Mouse (Mus musculus) left cerebral cortex, adult 2 months (tissue): Measurements from ENCODE around the gene 2210016L21Rik. TPM values are rescaled to one million over a fixed set of nuclear protein-coding genes. Genes with fewer than 3 reads are reported as not detected.
"Not testable (repeated sequence)": the region's sequence is repeated elsewhere in the genome, so short reads cannot be mapped to it uniquely, and the experiment has no call there.

Source experiments
- DNase-seq, 2 experiments: peaks; one replicate each; pipeline ENCODE4 v3.0.0; 2021 to 2022; ENCODE audit warnings: low spot score in 2 of 2, mixed read lengths in 1 of 2; ENCODE audit errors: extremely low spot score in 1 of 2
- H3K27ac ChIP-seq: fragments of 200-600 bp; 2 replicates; pipeline ENCODE4 v1.8.1; 2022
- H3K4me3 ChIP-seq: fragments of 200-600 bp; 2 replicates; pipeline ENCODE4 v1.8.1; 2022
- CTCF ChIP-seq: fragments of 200-600 bp; IDR thresholded peaks from 2 replicates; pipeline ENCODE4 v1.8.1; 2022; ENCODE audit warnings: antibody characterized with exemption, mild to moderate bottlenecking, moderate library complexity
- intact Hi-C: fragments of 180-260 bp; cut with DNase I; formaldehyde crosslinking; loops from one replicate; pipeline ENCODE4 v1.15.1; 2025
- total RNA-seq, 2 experiments: library from RNA; stranded (reverse); gene quantifications; 2 replicates each; pipeline ENCODE4 v1.2.3; 2021

The 2210016L21Rik gene
- total RNA-seq, 2 experiments from 2014 or later = 214 to 229 TPM

DNA sequence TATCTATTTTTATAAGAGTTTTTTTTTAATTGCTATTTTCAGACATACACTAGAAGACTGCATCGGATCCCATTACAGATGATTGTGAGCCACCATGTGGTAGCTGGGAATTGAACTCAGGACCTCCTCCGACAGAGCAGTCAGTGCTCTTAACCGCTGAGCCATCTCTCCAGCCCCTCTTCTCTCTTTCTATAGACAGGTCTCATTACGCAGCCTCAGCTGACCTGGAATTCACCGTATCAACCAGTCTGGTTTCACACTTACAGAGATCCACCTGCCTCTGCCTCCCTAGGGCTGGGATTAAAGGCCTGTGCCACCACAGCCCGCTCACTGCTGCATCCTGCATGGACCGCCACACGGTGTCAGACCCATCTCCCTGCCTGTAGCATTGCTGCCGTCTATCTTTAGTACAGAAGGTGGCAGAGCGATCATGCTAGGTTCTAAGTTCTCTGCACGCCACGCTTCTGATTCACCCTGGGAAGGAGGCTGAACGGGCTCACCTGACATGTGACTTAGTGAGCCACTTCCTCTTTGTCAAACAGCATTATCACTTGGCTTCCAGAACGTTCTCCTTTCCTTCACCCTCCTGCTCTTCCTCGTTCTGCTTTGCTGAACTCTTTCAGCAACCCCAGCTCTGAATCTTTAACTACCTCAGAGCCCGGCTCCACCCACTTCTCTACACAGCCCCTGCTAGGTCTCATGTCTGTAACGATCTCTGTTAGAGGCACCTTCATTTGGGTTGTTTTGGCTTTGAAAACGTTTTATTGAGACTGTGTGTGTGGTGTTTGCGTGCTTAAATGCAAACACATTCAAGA, 20.2 kb upstream of the 2210016L21Rik start:
- no peak overlapping the region for H3K27ac ChIP-seq
- no peak overlapping the region for H3K4me3 ChIP-seq
- intact Hi-C loops = no loop called here
- TF ChIP-seq CTCF = peak; percentile 31
- DNase-seq = no peak

DNA sequence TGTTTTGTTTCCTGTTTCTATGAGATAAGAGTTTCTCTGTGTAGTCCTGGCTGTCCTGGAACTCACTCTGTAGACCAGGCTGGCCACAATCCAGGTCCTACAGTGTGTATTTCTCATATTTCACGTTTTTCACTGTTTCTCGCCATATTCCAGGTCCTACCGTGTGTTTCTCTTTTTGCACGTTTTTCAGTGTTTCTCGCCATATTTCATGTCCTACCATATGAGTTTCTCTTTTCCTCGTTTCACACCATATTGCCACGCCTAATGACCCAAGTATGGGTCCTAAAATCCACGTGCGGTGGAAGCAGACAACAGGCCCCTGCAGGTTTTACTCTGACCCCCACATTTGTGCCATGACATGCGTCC, 19.6 kb upstream of the 2210016L21Rik start:
- no peak for DNase-seq
- TF ChIP-seq CTCF = no peak
- Histone ChIP-seq H3K4me3 (no peak overlapping the region), H3K27ac (no peak overlapping the region)
- intact Hi-C loops = no loop called here

DNA sequence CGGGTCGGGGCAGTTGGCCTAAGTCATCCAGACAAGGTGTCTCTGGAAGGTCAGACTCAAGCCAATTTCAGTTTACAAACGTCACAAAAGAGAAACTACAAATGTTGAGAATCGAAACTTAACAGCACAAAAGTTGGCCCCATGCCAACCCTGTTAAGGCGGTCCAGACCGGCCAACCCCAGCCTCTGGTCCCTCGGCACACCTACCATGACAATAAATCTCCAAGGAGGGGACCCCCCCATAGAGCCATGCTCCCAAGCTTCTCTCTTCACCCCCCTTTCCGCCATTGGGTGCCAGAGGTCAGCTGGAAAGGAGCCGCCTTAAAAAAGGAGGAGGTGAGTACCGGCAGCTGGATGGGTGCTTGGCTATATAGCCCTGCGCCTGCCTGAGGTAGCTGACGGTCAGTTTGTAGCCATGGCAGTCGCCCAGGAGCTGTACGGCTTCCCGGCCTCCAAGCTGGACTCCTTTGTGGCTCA, 18.9 kb upstream of the 2210016L21Rik start, which contains the start of gene Oasl1:
Oasl1 (plus strand) TSS at position 243 of the 476 bp plus-strand sequence.
- TF ChIP-seq CTCF = no peak

DNA sequence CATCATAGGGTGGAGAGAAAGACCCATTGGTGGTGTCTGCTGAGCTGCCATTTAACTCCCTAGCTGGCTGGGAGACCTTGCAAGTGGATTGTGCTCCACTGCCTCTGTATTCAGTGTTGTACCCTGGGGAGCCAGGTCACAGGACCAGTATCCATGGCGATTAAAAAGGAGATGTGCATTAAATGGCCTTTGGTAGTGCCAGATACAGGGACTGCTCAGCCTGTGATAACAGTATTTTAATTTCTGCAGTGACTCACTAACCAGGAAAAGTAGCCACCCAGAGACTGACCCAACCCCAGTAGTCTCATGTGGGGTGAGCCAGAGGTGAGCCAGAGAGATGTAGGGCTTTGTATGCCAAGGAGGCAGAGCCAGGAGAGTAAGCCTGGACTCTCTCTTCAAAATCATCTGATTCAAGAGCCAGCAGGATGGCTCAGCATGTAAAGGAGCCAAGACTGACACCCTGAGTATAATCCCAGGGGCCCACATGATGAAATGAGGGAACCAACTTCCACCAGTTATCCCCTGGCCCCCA, 15.7 kb upstream of the 2210016L21Rik start:
- intact Hi-C loops = no loop called here
- TF ChIP-seq CTCF = no peak
- H3K4me3 ChIP-seq = no peak overlapping the region
- H3K27ac ChIP-seq = no peak overlapping the region
- no peak for DNase-seq

More for the DNA sequence above, 18.9 kb upstream of the 2210016L21Rik start, which contains the start of gene Oasl1:
- intact Hi-C loops = no loop called here
- Histone ChIP-seq H3K4me3 (peak within 1 kb of the TSS; percentile 28; the same call in 1 of the 2 replicates), H3K27ac (no peak within 1 kb of the TSS)
- DNase-seq = no peak

DNA sequence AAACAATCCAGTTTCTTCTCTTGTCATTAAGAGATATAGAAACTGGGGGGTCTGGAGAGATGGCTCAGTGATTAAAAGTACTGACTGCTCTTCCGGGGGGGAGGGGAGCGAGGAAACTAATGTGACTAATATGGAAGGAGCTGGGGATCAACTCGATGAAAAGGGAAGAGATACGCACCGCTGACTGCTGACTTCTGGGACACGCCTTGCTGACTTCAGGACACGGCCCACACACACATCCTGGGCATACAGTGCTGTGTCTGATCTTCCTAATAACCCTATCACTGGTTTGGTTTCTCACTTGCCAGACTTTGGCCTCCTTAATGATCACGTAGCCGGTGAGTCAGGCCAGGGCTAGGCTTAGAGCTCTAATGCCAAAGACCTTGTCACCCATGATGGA, 15.2 kb upstream of the 2210016L21Rik start:
- intact Hi-C loops = no loop called here
- TF ChIP-seq CTCF = no peak
- H3K4me3 ChIP-seq = no peak overlapping the region
- no peak for DNase-seq
- H3K27ac ChIP-seq = no peak overlapping the region

DNA sequence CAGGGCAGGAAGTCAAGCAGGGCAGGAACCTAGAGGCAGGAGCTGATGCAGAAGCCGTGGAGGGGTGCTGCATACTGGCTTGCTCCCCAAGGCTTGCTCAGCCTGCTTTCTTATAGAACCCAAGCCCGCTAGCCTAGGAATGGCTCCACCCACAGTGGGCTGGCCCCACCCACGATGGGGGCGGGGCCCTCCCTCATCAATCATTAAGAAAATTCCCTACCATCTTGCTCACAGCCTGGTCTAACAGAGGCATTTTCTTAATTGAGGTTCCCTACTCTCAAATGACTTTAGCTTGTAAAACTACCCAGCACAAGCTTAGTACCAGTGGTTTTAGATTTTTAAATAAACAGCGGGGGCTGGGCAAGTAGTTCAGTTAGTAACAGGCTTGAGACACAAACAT, 10.3 kb upstream of the 2210016L21Rik start:
- Histone ChIP-seq H3K4me3 (no peak overlapping the region), H3K27ac (no peak overlapping the region)
- no peak for DNase-seq
- no peak for TF ChIP-seq CTCF
- intact Hi-C loops = no loop called here

DNA sequence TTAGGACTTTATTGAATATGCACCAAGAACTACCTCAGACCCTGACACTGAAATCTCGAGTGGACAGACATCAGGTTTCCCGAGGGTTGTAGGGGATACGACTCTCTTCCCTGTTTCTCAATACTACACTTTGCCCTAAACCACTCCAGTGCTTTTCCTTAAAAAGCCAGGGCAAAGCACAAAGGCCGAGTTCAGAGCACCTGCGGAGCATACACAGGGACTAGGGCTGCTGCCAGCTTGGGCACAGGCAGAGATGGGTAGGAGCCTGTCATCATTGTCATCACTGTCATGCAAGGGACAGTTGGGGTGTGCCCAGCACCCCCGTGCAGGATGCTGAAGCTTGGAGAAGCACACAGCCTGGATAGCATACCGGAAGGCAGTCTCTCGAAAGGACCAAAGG, 8.8 kb upstream of the 2210016L21Rik start:
- Histone ChIP-seq H3K27ac (no peak overlapping the region), H3K4me3 (no peak overlapping the region)
- intact Hi-C loops = no loop called here
- no peak for TF ChIP-seq CTCF
- DNase-seq = no peak

DNA sequence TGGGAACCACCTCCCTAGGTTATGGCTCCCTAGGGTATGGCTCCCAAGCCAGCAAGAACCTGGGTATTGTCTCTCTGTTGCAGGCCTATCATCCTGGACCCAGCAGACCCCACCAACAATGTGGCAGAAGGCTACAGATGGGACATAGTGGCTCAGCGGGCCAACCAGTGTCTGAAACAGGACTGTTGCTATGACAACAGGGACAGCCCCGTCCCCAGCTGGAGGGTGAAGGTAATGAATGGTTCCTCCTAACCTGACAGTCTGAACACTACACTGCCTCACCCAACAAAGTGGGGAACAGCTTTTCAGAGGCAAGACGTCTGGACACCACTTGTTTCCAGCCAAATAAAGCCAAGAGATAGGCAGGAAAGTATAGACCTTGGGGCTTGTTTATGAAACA, 6.1 kb upstream of the 2210016L21Rik start:
- Histone ChIP-seq H3K27ac (no peak overlapping the region), H3K4me3 (no peak overlapping the region)
- DNase-seq = no peak
- intact Hi-C loops = loop anchor here (5.0 kb wide), 1 partner anchor 109 kb away; no protein-coding TSS in a partner anchor
- no peak for TF ChIP-seq CTCF

DNA sequence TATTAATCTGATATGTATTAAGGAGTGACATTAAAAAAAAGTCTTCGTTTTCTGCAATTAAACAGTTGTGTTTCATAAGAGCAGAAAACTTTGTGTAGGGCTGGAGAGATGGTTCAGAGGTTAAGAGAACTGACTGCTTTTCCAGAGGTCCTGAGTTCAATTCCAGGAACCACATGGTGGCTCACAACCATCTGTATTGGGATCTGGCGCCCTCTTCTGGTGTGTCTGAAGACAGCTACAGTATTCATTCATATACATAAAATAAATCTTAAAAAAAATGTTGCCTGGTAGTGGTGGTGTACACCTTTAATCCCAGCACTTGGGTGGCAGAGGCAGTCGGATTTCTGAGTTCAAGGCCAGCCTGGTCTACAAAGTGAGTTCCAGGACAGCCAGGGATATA, 820 bp upstream of the 2210016L21Rik start:
- intact Hi-C loops, DNase-seq, H3K4me3 ChIP-seq, H3K27ac ChIP-seq: not testable (repeated sequence)
- peak; percentile 44 for TF ChIP-seq CTCF

DNA sequence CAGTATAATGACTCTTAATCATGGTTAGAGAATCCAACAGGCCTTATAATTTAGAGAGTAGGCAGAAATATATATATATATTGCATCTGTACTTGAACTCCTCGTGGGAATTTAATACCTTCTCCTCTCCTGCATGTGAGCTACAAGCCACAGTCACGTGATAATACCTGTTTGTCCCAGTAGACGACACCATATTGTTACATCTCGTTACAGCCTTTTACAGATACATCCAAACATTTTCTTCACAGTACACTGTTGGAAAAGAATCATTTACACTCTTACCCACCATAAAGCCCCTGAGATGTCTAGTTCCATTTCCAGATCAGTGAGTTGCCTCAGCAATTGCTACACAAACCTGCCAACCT, 790 bp downstream of the 2210016L21Rik start:
- H3K27ac ChIP-seq = peak overlapping the region; percentile 95

DNA sequence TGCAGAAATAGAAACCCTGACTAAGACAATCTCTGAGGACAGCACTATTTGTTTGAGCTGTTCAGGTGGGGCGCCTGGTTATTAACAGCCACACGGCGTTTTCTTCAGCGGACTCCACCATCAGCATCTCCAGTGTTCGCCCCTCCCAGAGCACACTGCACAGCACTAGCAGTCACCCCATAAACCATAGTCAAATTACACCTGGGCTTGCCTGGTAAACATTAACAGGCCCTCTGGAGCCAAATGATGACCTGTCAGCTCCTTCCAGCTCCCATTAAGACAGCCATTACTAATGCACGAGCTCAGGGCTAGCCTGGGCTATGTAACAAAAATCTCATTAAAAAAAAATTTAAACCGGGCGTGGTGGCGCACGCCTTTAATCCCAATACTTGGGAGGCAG, 3.1 kb downstream of the 2210016L21Rik start:
- TF ChIP-seq CTCF = no peak
- intact Hi-C loops = no loop called here
- no peak for DNase-seq
- Histone ChIP-seq H3K27ac (no peak overlapping the region), H3K4me3 (no peak overlapping the region)

More for the DNA sequence above, 790 bp downstream of the 2210016L21Rik start:
- H3K4me3 ChIP-seq = peak overlapping the region; percentile 98
- DNase-seq = no peak
- TF ChIP-seq CTCF = no peak
- intact Hi-C loops = no loop called here

DNA sequence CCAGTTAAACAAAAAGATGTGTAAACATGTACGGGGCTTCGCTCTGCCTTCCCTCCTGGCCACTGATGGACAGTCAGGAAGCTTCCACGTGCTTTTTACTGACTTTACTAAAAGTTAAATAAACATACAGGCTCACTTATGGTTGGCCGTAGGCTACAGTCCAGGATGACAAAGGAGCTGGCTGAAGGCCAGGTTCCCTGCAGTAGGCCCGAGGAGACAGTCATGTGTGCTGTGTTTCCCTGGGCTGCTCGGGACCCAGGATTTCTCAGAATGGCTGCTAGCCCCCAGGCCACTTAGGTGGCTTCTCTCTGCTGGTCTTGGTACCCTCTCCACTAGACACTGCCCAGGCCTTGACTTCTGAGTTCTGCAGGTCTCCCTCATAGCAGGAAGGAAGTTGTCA, 6.9 kb downstream of the 2210016L21Rik start:
- H3K27ac ChIP-seq = no peak overlapping the region

More for the DNA sequence above, 6.9 kb downstream of the 2210016L21Rik start:
- H3K4me3 ChIP-seq = no peak overlapping the region
- intact Hi-C loops = no loop called here
- no peak for TF ChIP-seq CTCF
- DNase-seq = no peak
